Mouse (Mus musculus): Measurements from ENCODE around the gene Nmnat1. TPM values are rescaled to one million over a fixed set of nuclear protein-coding genes. Genes with fewer than 3 reads are reported as not detected.

Gene Nmnat1
- polyA plus RNA-seq, 1 experiment: 22.9 TPM

DNA sequence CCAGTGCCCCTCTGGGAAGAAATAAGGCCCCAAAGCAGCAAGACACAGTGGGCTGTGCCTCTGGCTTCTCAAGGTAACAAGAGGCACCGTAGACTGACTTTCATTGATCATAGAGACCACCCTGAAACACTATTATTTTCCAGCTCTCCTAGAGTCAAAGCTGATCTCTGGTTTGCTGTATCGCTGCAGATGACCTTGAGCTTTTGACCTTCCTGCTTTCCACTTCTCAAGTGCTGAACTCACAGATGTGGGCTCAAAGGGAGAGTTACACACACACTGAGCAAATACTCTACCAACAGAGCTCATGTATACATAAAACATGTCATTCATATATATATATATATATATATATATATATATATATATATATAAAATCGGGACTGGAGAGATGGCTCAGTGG lies 34.4 kb downstream of the Nmnat1 start:
- no peak for TF ChIP-seq POLR2A (IDR thresholded peaks at IDR 0.05; ENCODE audit: control insufficient read depth, extremely low read depth, insufficient read depth, low read length, poor library complexity)
- no peak for TF ChIP-seq CTCF (IDR thresholded peaks at IDR 0.05; ENCODE audit: borderline replicate concordance, control insufficient read depth, extremely low read depth, insufficient read depth, low read length, poor library complexity)
- Histone ChIP-seq H3K4me3 (ENCODE audit: control insufficient read depth, insufficient read depth, low read length) (no peak overlapping the region), H3K27me3 (ENCODE audit: control insufficient read depth, insufficient read depth, low read length) (no peaks in the 10 kb centered on the region), H3K4me1 (replicated peaks; ENCODE audit: control insufficient read depth, insufficient read depth, low read length) (peaks cover 3% of the 10 kb centered on the region), H3K27ac (ENCODE audit: control insufficient read depth, insufficient read depth, low read length) (no peak overlapping the region), H3K36me3 (ENCODE audit: control insufficient read depth, insufficient read depth, low read length) (no peaks in the 10 kb centered on the region)
- DNase-seq: no peak
- 95% methylated on average over 3 of the region's 3 CpGs for WGBS

DNA sequence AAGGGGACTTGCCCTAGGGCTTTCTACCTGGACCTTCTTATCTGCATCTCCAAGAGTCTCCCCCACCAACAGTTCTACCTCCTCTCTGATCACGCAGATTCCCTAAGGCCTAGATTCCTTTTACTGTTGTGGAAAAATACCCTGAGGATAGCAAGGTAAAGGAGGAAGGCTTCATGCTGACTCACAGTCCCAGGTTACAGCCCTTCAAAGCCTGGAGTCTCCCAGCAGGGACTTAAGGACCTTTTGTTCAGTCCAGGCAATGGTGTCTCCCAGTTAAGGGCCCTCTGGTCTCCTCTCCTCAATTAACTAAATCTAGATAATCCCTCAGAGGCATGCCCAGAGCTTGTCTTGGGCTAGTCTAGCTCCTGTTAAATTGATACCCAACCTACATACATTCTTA lies 38.7 kb downstream of the Nmnat1 start:
- no peak for DNase-seq
- TF ChIP-seq CTCF (IDR thresholded peaks at IDR 0.05; ENCODE audit: borderline replicate concordance, control insufficient read depth, extremely low read depth, insufficient read depth, low read length, poor library complexity): no peak
- no peak for TF ChIP-seq POLR2A (IDR thresholded peaks at IDR 0.05; ENCODE audit: control insufficient read depth, extremely low read depth, insufficient read depth, low read length, poor library complexity)
- Histone ChIP-seq H3K27me3 (ENCODE audit: control insufficient read depth, insufficient read depth, low read length) (no peaks in the 10 kb centered on the region), H3K4me1 (replicated peaks; ENCODE audit: control insufficient read depth, insufficient read depth, low read length) (peaks cover 6% of the 10 kb centered on the region), H3K36me3 (ENCODE audit: control insufficient read depth, insufficient read depth, low read length) (no peaks in the 10 kb centered on the region), H3K4me3 (ENCODE audit: control insufficient read depth, insufficient read depth, low read length) (no peak overlapping the region), H3K27ac (ENCODE audit: control insufficient read depth, insufficient read depth, low read length) (0 out of 2 replicates have a peak overlapping the region, but pooled peaks have one; percentile 35)
- 91% methylated on average over 1 of the region's 1 CpGs for WGBS

DNA sequence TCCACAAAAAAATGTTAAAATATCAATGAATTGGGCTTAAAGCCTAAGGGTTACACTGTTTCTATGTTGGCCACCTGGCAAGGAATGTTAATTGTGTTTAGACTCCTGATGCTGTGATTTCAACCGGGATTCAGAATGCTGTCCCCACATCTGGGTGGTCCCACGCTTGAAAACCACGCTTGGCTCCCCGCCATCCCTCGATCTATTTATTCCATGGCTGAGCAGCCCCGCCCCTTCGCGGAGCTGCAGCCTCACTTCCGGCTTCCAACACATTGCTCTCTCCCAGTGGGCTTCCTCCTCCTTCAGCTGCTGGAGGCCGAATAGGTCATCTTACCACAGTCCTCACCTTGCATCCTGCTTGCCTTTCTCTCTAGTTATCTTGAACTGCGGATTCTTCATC lies 39.1 kb downstream of the Nmnat1 start:
- WGBS: 19% methylated on average over 11 of the region's 11 CpGs
- Histone ChIP-seq H3K27me3 (ENCODE audit: control insufficient read depth, insufficient read depth, low read length) (no peaks in the 10 kb centered on the region), H3K4me3 (ENCODE audit: control insufficient read depth, insufficient read depth, low read length) (no peak overlapping the region), H3K4me1 (replicated peaks; ENCODE audit: control insufficient read depth, insufficient read depth, low read length) (peaks cover 6% of the 10 kb centered on the region), H3K27ac (ENCODE audit: control insufficient read depth, insufficient read depth, low read length) (peak overlapping the region; percentile 35; the same call in 1 of the 2 replicates), H3K36me3 (ENCODE audit: control insufficient read depth, insufficient read depth, low read length) (no peaks in the 10 kb centered on the region)
- peak; percentile 43 for DNase-seq
- TF ChIP-seq CTCF (IDR thresholded peaks at IDR 0.05; ENCODE audit: borderline replicate concordance, control insufficient read depth, extremely low read depth, insufficient read depth, low read length, poor library complexity) (no peak), POLR2A (IDR thresholded peaks at IDR 0.05; ENCODE audit: control insufficient read depth, extremely low read depth, insufficient read depth, low read length, poor library complexity) (no peak)

DNA sequence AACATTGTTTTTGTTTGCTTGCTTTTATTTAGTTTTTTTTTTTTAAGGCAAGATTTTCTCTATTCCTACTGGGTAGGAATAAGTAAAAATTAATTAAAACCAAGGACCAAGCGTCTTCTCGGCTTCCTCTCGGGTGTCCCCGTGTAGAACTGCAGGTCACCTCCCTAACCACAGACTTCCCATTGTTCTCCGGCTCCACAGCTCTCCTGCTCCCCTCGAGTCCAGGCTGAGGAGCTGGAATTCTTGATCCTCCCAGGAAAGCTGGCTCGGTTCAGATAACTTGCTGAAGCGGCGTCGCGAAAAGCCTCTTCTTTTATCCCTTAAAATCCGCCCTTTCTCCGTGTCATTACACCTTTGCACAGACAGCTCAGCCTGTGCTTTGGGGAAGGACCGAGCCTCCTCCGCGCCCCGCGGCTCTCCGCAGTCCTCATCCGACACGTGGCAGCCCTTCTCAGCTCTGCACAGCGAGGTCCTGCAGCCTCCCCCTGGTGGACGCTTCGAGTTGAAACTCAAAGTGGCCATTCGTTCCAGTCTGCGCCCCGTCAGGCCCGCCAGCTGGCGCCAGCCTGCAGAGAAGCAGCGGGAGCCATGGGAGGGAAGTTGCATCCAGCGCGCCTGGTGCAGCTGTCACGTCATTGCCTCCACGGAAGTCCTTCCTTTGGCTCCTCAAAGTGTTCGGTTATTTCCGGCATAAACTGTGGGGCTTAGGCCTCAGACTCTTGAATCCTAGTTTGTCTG lies 39.9 kb downstream of the Nmnat1 start:
- Histone ChIP-seq H3K27me3 (ENCODE audit: control insufficient read depth, insufficient read depth, low read length) (no peaks in the 10 kb centered on the region), H3K27ac (ENCODE audit: control insufficient read depth, insufficient read depth, low read length) (peak overlapping the region; percentile 55), H3K4me1 (replicated peaks; ENCODE audit: control insufficient read depth, insufficient read depth, low read length) (peaks cover 6% of the 10 kb centered on the region), H3K4me3 (ENCODE audit: control insufficient read depth, insufficient read depth, low read length) (peak overlapping the region; percentile 17), H3K36me3 (ENCODE audit: control insufficient read depth, insufficient read depth, low read length) (no peaks in the 10 kb centered on the region)
- peak; percentile 83 for DNase-seq
- TF ChIP-seq CTCF (IDR thresholded peaks at IDR 0.05; ENCODE audit: borderline replicate concordance, control insufficient read depth, extremely low read depth, insufficient read depth, low read length, poor library complexity): peak; percentile 87; the same call in 1 of the 2 replicates
- TF ChIP-seq POLR2A (IDR thresholded peaks at IDR 0.05; ENCODE audit: control insufficient read depth, extremely low read depth, insufficient read depth, low read length, poor library complexity): peak; percentile 60
- WGBS: under 1% methylated on average over 36 of the region's 36 CpGs

GRCm38 (mm10) chr4:149444465-149444864 lies 40.5 kb downstream of the Nmnat1 start:
- Histone ChIP-seq H3K4me1 (replicated peaks; ENCODE audit: control insufficient read depth, insufficient read depth, low read length) (peaks cover 6% of the 10 kb centered on the region), H3K36me3 (ENCODE audit: control insufficient read depth, insufficient read depth, low read length) (no peaks in the 10 kb centered on the region), H3K27ac (ENCODE audit: control insufficient read depth, insufficient read depth, low read length) (no peak overlapping the region), H3K4me3 (ENCODE audit: control insufficient read depth, insufficient read depth, low read length) (no peak overlapping the region), H3K27me3 (ENCODE audit: control insufficient read depth, insufficient read depth, low read length) (no peaks in the 10 kb centered on the region)
- WGBS: 85% methylated on average over 1 of the region's 1 CpGs
- DNase-seq: no peak
- TF ChIP-seq POLR2A (IDR thresholded peaks at IDR 0.05; ENCODE audit: control insufficient read depth, extremely low read depth, insufficient read depth, low read length, poor library complexity): no peak
- no peak for TF ChIP-seq CTCF (IDR thresholded peaks at IDR 0.05; ENCODE audit: borderline replicate concordance, control insufficient read depth, extremely low read depth, insufficient read depth, low read length, poor library complexity)

- 89% methylated on average over 3 of the region's 3 CpGs for WGBS
- Histone ChIP-seq H3K36me3 (ENCODE audit: control insufficient read depth, insufficient read depth, low read length) (no peaks in the 10 kb centered on the region), H3K4me3 (ENCODE audit: control insufficient read depth, insufficient read depth, low read length) (no peak overlapping the region), H3K27me3 (ENCODE audit: control insufficient read depth, insufficient read depth, low read length) (no peaks in the 10 kb centered on the region), H3K4me1 (replicated peaks; ENCODE audit: control insufficient read depth, insufficient read depth, low read length) (peaks cover 6% of the 10 kb centered on the region), H3K27ac (ENCODE audit: control insufficient read depth, insufficient read depth, low read length) (no peak overlapping the region)
- DNase-seq: no peak
- TF ChIP-seq POLR2A (IDR thresholded peaks at IDR 0.05; ENCODE audit: control insufficient read depth, extremely low read depth, insufficient read depth, low read length, poor library complexity) (no peak), CTCF (IDR thresholded peaks at IDR 0.05; ENCODE audit: borderline replicate concordance, control insufficient read depth, extremely low read depth, insufficient read depth, low read length, poor library complexity) (no peak)
Observed at GRCm38 (mm10) chr4:149442436-149442835, 42.6 kb downstream of the Nmnat1 start.
